Mouse (Mus musculus) c-Kit-positive CD71-negative TER-119-negative erythroid progenitor cells, embryonic 14.5 days (primary cell): ENCODE measurements around the gene Irf2bpl.

Experiments used
- DNase-seq: peaks from one replicate; pipeline ENCODE4 v3.0.0-alpha.2; 2013; ENCODE audit warnings: low read depth

Irf2bpl gene

DNA sequence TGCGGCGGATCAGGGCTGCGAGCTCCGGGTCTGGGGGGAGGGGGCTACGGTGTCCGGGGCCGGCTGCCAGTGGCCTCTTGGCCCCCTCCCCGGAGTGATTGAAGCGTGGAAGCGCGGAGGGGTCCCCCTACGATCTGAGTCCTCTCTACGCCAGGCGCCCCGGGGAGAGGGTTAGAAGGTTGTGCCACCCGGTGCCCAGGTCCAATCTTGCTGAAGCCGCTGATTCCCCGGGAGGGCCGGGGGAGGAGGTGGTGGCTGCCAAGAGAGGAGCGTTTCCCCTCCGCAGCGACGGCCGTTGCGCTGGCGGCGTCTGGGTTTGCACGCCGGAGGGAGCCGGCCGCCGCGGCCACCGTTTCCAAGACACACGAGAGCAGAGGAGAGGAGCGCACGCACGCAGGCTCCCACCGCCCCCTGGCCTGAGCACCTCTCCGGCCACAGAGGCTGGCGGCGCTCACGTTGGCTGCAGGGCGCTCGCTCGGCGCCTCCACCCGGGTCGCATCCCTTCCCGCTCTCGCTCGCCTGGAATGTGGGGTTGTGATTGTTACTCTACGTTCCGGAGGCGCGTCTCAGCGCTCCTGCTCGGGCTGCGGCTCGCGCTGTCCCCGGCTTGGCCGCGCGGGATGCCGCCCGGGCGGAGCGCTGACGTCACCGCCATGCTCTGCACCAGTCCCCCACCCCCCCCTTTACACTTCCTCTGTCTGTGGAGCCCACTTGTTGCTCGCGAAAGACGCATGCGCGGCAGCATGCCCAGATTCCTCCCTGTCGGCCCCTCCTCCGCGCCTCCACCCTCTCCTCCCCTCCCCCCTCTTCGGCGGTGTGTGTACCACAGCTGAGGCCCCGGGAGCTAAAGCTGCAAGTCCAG lies at the start of gene Irf2bpl:
Gene Irf2bpl (minus strand): TSS at position 602 of the 862 bp plus-strand sequence.
- DNase-seq: peak; percentile 84

DNA sequence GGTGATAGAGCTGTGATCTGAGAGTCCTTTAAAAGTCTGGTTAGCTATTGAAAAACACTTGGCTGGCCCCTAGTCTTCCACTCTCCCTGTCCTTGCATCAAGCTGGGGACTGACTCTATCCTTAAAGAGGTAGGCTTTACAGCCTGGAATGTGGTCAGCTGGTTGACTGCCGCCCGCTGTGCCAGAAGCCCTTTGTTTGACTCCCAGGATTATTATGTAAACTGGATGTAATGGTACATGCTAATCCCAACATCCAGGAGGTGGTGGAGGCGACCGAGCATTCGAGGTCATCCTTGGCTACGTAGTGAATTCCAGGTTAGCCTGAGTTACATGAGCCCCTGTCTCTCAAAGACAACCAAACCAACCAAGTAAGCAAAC lies 48.0 kb upstream of the Irf2bpl start:
- no peak for DNase-seq

DNA sequence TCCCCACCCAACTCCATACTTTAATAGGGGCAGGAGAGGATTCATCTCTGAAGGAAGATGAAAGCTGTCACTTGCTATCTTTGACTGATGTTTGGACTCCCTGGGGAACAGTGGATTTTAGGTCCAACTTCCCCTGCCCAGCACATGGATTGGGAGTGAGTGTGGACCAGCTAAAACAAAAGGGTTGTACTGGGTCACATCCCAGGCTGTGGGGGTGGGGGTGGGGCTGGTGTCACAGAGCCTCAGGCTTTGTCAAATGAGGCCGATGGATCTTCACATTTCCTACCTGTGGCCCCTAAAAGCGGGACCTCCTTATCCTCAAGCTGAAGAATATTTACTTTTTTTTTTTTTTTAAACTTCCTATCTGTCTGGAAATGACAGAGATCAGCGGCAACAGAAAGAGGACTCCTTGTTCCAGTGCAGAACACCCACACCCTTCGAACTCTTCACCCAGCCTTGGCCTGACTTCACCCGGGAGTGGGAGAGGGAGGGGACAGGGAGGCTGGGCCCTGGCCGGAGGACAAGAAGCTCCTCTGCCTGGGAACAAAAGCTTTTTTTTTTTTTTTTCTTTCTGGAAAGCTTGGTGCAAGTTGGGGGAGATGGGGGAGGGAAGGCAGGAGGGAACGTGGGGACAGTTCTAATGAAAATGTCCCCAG lies 47.4 kb upstream of the Irf2bpl start:
- no peak for DNase-seq

DNA sequence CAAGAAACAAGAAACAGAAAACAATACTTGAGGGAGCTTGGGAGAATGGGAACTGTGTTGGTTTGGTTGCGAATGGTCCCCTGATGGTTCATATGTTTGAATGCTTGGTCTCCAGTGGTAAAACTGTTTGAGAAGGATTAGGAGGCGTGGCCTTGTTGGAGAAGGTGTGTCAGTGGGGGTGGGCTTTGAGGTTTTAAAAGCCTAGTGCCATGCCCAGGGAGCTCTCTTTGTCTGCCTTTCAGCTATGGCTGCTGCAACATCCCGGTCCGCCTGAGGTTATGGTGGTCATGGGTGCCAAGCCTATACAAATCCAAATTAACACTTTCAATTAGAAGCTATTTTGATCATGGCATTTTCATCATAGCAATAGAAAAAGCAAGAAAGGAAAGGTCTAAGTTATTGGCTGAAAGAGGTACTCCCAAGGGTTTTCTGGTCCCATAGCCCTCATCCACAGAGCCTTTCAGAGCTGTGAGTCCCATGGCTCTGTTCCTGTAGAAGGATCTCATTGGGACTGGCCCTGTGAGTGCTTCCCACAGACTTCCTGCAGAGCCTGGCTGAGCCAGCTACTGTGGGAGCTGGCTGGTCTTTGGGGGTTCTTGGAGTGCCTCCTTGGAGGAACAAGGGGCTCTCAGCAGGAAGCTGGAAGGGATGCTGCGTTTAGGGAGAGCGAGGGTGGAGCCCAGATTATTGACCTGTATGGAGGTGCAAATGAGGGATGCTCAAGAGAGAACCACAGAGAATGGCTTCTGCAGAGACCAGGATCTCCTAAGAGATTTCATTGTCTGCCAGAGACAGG lies 46.5 kb upstream of the Irf2bpl start:
- no peak for DNase-seq

DNA sequence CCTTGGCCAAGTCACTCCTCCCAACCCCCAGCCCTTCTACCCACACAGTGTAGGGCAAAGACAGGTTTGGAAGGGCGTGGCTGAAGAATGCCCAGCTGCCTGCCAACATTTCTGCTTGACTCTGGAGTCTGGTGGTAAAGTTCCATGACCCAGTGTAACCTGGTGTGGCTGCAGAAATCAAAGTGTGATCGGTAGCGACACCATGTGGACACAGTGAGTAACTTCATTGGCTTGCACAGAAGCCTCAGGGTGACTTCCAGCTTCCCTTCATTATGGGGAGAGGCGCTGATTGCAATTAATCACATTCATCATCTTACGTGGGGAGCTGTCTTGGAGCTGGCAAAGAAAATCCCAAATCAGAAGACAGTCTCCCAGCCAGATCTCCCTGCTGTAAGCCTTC lies 39.2 kb upstream of the Irf2bpl start:
- DNase-seq: peak; percentile 78

DNA sequence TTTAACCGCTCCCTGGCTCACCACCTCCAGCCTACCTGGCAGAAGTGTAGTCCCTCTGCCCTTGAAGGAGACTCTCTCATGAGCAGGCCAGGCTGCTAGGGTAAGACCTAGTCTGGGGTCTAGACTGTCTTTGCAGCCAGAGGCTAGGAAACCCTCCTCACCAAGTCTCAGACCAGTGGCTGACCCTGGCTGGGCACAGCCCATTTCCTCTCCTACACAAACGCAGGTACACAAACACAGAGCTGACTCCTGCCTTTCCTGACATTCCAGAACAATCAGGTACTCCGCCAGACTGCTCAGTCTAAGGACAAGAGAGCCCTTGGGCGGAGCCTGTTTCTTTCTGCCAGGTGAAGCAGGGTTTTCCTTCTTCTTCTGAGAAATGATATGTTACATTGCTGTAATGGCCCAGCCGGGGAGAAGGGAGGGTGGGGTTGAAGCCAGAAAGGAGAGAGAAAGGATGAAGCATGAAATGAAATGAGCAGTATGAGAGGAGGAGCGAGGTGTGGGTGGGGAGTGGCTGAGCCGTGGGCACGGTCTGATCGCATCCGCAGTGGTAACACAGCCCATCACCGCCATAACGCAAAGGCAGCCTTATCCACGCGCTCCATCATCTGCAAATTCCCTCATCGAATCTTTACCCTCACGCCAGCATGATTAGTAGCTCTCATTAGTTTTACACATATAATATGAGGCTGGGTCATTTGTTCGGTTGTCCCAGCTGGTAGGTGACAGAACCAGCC lies 34.6 kb upstream of the Irf2bpl start:
- DNase-seq: no peak

DNA sequence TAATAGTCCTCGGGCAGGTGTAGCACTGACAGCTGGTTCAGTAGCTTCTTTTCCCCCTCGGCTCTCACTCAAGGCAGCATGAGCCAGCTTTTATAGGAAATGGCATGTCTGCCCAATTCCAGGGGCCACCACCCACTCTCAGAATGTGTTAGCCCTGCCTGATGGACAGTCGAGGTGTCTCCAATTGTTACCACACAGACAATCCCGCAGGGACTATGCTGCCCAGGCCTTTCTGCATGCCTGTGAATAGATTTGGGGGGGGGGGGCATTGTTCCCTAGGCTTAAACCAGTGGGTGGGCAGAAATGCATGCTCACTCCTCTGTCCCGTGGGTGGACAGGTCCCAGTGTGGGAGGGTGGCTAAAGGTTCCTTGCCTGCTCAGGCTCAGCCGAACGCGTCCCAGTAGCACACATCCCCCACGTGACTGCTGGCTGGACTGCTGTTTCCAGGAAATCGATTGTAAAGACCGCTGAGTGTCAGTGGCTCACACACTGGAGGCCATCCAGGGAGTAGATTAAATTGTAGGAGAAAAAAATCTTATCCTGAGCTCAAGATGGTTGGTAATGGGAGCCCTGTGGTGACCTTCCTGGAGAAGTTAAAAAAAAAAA lies 33.9 kb upstream of the Irf2bpl start:
- no peak for DNase-seq

DNA sequence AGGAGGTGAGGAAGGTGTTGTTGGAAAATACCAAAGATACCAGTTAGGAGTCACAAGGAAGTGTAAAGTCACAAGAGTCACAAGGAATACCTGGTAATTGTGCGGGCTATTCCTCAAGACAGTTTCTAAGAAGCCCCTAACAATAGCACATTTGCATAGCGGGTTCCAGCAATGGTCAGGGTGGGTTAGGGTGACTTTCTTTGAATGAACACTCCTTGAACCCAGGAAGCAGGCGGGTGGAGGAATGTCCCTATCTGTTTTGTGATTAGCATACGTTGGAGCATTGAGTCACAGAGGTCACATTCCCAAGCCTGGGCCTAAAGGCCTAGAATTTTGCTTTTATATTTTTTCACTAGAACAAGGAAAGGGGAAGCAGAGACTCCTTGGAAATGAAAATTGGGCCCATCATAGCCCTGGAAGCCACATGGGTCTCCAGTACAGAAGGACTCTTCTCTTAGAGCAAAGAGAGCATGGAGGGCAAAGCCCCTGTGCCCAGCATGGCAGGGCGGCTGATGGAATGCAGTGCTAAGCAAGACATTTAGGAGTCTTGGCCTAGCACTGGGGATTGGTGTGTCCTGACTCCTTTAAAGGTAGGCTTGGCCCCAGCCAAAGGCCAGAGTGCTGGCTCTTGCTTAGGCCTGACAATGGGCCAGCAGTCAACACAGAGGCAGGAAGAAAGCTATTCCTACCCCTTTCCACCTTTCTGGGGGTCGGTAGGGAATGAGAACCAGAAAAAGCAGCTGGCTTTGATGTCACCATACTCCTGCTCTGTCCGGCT lies 32.4 kb upstream of the Irf2bpl start:
- no peak for DNase-seq

DNA sequence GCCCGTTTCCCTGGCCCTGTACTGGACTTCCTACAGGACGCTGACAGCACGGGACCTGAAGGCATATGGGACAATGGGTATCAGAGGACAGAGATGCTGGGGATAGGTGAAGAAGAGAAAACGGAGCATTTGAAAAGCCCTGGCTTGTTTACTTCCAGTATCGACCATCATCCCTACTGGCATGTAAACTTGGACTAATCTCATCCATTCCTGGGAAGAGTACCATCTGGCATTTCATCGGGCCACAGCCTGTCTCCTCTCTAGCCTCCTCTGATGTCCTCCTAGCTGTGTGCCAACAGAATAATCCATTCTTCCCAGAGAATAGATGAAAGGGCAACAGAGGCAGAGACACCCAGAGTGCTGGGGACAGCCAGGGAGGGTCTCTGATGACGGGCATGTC lies 31.0 kb upstream of the Irf2bpl start:
- no peak for DNase-seq

DNA sequence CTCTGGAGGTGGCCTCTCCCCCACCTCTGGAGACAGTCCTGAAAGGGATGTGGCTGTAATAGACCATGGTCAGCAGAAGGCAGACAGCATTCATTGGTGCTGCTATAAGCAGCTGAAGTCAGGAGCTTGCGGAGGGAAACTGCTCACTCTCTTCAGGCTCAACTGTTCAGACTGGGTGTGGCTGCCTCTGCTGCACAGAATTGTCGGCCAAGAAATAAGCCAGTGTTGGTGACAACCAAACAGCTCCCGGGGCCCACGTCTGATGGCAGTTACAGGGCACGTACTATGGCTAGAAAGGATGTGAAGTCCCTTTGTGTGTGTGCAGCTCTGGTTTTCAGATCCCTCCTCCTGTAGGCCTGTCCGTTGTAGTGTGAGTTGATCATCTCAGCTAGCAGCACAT lies 30.2 kb upstream of the Irf2bpl start:
- DNase-seq: no peak

DNA sequence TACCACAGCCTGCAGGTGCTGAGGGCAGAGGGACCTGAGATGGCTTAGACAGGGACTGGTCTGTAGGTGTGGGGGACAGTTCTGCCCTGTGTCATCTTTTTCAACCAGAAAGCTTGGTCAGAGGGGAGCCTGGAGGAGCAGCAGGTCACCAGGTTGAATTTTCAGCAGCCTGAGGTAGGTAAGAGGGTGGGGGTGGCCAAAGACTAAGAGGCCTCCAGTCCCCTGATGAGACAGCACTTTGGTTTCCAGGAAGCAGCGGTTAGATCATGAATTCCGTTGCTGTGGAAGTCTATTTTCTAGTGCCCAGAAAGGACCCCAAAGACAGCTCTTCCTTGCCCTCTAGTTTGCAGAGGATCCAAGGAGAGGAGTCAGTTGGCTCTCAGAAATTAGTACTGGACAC lies 29.8 kb upstream of the Irf2bpl start:
- DNase-seq: peak; percentile 34

DNA sequence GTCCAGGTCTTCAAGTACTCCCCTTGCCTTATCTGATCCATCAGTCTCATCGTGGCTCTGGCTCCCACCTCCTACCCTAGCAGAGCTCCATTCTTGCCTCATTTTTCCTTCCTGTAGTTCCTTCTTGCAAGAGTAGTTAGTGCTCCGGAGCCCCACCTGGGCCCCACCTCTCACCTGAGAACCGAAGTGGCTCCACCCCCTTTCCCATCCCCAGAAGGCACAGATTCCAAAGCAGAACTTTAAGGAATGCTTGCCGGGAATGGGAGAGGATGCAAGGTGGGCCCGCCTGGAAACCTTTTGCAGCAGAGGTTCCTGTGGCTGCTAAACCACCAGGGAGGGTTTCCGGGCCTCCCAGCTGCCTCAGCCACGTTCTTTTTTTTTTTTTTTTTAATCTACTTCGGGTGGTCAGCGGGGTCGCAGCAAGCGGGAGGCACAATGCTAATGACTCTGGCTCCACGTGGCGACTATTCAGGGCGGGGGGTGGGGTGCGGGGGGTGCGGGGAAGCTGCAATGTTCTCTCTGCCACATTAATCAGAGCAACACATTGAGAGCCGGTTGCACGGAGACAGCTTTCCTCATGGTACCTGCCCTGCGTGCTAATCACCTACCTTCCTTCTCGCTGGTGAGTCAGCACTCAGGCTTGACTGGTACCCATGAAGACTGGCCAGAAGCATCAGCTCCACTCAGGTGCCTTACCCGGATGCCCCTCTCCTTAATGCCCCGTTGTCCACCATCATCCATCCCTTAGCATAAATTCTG lies 27.9 kb upstream of the Irf2bpl start:
- DNase-seq: no peak

DNA sequence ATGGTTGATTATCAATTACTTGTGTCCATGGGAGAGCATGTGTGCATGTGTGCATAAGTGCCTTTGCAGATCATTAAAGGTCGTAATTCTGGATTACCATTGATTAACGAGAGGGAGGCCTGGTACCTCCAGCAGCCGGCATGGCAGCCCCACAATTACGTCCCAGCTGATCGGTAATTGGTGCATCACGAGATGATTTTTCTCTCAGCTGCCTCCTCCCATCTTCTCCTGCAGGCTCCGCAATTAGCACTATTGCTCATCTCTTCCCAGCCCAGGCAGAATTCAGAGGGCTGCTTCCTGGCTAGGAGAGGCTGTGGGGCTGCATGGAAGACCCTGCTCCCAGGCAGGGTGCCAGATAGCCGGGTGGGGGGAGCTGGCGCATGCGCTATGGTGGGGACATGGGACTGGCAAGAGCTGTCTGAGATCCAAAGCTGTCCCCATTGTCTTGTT lies 26.9 kb upstream of the Irf2bpl start:
- DNase-seq: no peak

DNA sequence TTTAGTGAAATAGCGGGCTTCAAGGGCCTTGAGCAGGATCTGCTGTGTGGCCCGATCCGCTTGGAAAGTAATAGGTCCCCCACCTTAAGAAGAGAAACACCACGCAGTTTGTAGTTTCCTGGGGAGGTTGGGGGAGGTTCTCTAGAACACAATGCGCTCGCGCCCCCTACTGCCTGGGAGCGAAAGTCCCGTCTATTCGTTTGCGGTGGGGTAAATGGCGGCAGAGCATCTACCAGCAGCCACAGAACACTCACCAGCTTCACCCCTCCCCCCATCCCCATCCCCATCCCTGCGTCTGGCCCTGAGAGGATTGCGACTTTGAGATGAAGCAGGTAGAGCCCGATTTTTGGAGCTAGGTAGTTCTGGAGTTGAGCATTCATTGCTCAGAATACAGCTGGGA lies 21.8 kb upstream of the Irf2bpl start:
- DNase-seq: peak; percentile 82

DNA sequence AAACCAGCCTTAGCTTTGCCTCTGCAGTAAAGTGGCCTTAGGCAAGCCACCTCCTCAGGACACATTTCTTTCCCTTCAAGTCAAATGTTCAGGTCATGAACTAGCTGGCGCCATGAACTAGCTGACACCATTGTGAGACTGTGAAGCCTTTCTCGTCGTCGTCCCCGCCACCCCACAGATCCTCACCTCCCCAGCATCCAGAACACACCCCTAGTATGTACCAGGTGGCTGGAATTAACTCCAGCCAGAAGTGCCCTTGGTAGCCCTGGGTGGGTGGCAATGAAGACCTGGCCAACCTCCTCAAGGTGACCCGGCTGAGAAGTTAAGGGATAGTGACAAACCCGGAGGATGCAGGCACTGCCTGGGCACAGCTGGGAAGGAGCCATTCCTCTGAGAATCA lies 21.3 kb upstream of the Irf2bpl start:
- DNase-seq: no peak

DNA sequence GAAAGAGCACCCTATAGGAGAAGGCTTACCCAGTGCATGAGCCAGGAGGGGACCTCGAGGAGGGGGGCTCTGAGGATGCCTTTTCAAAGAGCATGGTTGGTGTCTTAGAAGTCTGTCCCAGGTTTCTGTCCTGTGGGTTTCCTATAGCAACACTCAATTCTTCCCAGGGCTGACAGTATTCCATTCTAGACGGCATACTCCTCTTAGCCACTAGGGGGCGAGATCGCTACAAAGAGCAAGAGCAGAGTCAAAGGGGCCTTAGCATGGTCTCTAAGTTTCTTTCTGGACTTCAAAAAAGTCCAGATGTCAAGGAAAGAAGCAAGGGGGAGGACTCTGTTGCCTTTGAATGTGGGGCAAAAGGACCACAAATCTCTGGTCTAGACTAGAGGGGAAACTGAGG lies 20.6 kb upstream of the Irf2bpl start:
- no peak for DNase-seq

DNA sequence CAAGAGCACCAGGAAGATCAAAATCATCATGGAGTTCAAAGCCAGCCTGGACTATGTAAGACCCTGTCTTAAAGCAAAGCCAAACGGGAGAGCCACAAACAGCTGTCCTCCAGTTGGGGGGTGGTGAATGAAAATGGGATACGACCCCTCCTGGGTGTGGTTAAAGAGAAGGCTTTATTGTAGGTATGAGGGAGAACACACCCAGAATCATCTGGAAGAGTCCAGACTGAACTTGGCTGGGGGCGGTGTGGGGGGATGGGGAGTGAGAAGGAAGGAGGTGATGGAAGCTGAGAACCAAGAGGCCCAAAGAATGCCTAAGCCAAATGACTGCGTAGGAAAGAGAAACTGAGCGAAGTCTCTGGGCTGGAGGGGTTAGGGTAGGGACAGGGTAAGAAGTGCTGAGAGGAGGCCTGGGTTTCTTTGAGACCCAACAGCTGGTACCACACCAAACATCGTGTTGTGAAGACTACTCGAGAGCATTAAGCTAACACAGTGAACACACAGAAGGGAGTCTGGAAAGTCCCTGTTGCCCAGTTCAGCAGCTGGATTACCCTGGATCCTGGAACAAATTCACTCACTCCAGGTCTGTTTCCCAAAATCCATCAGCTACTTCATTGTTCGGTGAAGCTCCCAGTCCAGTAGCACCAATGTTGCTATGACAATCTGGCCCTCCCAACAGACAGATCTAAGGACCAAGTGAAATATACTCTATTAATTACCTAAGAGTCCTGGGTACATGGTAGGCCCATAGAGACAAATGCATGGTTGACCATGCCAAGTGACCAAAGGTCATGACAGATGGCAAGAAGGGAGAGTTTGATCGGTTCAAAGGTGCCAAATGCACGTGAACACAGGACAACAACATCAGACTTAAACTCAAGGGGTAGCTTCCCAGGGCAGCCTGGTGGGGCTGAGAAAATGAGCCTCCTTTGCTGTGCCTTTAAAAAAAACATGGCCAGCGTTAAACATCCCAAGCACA lies 19.5 kb upstream of the Irf2bpl start:
- no peak for DNase-seq

DNA sequence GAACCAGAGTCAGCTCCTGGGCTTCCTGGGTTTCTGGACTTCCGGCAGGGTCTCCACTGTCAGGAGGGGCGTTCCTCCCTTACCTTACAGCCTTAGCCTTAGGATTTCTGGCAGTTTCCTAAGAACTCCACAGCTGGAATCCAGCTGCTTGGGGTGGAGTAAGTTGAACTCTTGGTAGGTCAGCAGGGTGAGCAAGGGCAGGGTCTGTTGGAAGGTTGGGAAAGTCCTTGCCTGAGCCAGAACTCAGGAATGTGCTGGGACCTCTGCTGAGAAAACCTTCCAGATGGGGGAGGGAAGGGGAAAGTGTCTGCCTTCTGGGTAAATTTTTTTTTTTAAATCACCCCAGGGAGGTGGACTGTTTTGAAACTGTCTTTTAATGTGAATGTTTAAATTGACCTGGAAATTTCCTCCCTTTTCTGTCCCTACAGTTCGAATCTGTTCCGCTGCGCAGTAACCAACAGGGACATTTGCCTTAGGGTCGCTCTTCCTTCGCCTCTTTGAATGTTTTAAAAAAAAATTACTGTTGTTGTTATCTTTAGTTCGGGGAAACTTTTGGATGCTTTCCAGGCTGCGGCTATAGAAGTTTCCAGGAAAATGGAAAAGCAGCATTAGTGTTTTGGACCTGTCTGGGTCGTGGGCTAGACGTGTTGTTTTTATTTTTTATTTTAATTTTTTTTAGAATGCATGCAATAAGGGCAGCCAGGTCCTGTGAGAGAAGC lies 15.0 kb upstream of the Irf2bpl start:
- no peak for DNase-seq
